Mouse (Mus musculus) 3T3-L1 (cell line): ENCODE data around the gene Asprv1.

Experiments used
- DNase-seq: peaks from one replicate; pipeline ENCODE4 v3.0.0-alpha.2; 2015; ENCODE audit warnings: low read depth, low spot score

Asprv1 gene

DNA sequence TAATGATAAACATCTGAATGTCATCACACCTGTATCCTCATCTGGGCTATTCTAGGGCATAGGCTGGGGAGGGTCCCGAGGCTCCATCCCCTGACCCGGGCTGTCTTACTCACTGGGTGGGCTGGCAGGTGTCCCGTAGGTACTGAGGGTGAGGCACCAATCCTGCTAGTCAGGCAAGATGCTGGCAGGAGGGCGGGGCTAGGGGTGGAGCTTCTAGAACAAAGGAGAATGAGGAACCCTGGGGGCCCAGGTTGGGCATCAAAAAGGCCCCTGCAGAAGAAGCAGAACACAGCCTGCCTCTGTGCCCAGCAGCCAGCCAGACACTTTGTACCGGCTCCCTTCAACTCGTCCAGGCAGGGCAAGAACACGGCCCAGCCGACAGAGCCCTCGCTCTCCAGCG, at the start of gene Asprv1:
Gene Asprv1 (plus strand): TSS at position 219 of the 400 bp plus-strand sequence.
- no peak for DNase-seq

- peak; percentile 30 for DNase-seq
These were observed 49.6 kb upstream of the Asprv1 start for GRCm38 (mm10) chr6:86578396-86578795.

DNA sequence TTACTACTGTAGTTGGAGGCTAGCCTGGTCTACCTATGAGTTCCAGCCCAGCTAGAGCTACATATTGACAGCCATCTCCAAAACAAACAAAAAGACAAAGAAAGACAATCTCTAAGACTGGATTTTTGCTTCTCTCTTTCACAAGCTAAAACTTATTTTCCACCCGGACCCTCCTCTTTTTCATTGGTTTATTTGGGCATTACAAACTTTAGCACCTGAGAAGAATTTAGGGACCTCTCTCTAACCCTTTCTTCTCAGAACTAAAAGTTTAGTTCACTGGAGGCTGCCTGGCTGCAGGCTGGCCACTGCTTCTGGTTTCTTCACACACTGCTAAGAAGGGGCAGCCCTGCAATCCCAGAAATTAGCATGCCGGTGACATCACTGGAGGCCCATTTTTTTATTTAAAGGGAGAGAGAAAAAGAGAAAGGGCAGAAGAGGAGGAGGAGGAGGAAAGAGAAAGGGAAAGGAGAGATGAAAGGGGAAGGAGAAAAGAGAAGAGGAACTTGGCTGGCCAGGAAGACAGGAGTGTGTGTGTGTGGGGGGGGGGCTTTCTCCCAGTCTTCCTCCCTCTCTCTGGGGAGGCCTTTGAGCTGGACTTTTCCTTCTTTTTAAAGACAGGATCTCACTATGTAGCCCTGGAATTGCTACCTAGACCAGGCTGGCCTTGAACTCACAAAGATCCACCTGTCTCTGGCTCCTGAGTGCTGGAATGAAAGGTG, 48.7 kb upstream of the Asprv1 start:
- DNase-seq: peak; percentile 28

GRCm38 (mm10) chr6:86579926-86580325, 48.0 kb upstream of the Asprv1 start:
- no peak for DNase-seq

DNA sequence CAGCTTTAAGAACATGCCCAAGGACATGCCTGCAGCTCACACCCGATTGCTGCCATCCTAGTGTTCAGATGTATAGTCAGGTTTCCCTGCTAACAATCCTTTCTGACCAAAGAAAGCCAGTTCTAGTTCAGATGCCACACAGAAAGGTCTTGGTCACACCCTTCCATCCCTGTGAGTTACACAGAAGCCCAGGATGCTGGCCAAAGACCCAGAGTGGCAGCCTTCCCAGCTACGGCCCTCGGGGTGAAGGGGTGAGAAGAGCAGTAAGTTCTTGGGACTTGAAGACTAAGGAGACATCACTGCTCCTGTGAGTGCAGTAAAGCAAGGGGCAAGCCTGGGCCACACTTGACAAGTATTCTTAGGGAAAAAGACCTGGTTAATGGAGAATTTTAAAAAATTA, 44.8 kb upstream of the Asprv1 start:
- no peak for DNase-seq

DNA sequence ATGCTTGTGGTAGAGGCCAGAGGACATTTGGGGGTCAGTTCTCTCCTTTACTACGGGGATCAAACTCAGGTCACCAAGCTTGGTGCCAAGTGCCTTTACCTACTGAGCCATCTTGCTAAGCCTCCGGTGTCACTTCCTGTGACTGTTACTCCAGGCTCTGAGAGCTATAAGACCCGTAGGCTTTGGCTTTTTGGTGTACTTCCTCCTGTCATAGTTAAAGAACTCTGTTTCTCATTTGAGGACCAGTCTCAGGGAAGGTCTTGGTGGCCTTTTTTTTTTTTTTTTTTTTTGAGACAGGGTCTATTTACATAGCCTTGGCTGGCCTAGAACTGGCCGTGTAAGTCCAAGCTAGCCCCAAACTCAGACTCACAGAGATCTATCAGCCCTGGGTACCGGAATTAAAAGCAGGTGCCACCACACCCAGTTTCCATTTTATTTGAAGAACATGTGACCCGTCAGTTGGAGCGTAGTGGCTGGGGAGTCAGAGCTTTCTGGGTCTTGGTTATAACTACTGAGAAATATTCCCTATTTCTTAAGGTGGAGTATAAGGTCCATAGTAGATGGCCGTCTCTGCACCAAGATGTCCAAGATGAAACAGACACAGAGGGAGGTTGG, 44.3 kb upstream of the Asprv1 start:
- DNase-seq: no peak

DNA sequence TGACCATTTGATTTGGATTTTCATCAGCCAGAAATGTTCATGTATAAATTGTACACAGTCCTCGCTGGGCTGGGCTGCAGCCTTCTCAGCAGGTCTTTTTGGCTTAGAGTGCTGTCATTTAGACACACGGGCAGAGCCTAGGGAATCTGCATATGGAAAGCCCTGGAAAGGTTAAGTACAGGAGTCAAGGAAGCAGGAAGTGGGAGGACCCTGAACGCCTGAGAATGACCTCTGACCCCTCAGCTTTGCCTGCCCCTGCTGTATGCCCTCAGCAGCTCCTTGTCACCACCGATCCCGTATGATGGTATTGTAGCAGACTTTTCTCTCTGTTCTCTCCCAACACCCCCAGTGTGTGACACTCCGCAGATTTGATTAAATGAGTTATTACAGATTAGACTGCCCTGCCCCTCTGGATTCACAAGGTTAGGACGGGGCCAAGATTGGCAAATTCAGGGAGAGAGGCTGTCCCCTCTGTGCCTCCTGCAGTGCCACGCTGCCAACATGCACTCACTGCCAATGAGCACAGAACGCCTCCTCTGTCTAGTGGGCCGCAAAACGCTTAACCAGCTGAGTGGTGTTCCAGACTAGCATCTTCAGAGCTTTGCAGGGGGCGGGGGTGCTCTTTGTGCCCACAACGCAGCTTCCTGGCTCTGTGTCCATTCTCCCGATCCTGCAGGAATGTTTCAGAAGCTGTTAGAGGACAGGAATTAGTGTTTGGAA, 43.5 kb upstream of the Asprv1 start:
- DNase-seq: no peak

- peak; percentile 99 for DNase-seq
These were observed 42.8 kb upstream of the Asprv1 start for GRCm38 (mm10) chr6:86585070-86585600.

DNA sequence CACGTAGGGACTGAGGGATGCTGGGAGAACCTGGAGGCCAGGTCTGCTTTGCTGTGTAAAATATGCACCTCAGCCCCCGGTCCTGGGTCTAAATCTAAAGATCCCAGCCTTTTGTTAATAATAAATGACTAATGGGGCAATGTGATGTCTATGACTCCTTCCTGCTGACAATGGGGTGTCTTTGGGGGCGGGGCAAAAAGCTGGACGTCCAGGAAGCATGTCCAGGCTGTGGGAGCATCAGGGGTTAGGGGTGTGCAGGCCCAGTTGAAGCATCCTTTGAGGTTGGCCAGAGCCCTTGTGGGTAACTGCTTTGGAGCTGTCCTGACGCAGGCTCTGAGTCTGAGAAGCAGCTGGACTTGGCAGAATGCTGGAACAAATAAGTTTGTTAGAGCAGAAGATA, 41.9 kb upstream of the Asprv1 start:
- DNase-seq: no peak

DNA sequence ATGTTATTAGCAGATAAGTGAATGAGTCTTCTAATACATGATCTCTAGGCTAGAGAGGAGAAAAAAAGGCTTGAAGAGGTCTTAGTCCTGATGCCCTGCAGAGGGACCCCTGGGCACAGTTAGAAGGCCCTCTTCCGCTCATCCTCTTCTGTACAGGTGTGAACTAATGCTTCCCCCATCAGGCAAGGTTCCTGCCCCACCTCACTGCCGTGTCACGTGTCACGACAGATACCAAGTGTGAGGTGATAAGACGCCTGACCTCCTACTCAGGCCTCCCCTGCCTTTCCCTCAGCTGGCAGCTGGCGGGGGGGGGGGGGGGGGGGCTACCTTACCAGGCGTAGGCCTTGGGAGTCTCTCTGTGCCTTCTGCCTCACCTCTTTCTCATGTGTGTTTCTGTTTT, 39.5 kb upstream of the Asprv1 start:
- DNase-seq: no peak

- no peak for DNase-seq
These were observed 34.6 kb upstream of the Asprv1 start for GRCm38 (mm10) chr6:86593146-86593897.

- DNase-seq: no peak
These were observed 33.3 kb upstream of the Asprv1 start for GRCm38 (mm10) chr6:86594636-86595035.

- no peak for DNase-seq
These were observed 32.0 kb upstream of the Asprv1 start for GRCm38 (mm10) chr6:86595865-86596440.

DNA sequence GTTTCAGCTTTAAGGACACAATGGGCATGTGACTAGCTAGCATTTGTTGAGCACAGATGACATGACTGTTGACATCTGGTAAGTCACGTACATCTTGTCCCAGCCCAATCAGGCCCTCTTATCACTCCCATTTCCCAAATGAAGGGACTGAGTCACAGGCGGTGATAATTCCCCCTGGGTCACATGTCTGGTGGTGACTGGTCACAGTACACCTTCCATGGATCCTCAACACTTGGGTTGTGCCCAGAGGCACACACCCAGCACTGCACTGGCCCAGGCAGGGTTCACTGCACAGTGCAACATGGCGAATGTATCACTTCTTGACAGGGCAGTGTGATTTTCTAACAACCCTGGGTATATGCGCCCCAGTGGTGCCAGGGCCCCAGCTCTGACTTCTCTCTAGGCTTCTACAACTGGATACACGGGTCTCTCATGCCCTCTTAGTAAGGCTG, 29.2 kb upstream of the Asprv1 start:
- DNase-seq: no peak

DNA sequence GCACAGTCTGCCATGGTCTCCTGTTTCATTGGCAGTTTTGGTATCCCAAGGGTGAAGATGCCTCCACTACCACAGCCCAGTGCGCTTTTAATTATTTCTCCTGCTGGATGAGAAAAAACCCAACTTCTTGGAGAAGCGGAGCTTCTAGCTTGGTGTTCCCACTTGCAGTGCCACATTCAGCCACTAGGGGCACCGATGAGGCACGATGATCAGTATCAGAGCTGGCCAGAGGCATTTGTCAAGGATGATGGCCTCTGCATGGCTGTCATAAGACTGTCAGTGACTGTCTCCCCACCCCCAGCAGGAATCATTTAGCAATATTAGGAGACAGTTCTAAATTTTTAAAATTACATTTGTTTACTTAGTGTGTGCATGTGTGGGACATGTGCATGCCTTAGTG, 28.8 kb upstream of the Asprv1 start:
- peak; percentile 90 for DNase-seq

GRCm38 (mm10) chr6:86599951-86600414, 28.0 kb upstream of the Asprv1 start:
- peak; percentile 93 for DNase-seq

DNA sequence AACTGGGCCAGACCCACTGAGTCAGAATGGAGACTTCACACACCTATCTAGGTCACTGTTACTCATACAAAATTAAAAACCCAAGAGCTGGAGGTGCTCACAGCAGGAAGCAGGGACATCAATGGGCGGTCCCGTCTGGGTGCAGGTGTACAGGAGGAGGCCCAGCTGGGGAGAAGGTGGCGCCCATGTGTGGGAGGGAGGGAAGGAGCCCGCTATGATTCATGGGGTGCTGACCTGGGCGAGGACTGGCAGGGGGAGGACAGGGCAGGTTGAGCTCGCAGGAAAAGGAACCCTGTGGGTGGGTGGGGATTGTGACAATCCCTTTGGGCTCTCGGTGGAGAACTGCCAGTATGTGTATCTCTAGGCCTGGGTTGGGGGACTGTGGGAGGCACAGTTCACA, 22.7 kb upstream of the Asprv1 start:
- peak; percentile 9 for DNase-seq

- no peak for DNase-seq
These were observed 21.7 kb upstream of the Asprv1 start for GRCm38 (mm10) chr6:86606289-86606688.

- no peak for DNase-seq
These were observed 20.5 kb upstream of the Asprv1 start for GRCm38 (mm10) chr6:86607471-86607870.

DNA sequence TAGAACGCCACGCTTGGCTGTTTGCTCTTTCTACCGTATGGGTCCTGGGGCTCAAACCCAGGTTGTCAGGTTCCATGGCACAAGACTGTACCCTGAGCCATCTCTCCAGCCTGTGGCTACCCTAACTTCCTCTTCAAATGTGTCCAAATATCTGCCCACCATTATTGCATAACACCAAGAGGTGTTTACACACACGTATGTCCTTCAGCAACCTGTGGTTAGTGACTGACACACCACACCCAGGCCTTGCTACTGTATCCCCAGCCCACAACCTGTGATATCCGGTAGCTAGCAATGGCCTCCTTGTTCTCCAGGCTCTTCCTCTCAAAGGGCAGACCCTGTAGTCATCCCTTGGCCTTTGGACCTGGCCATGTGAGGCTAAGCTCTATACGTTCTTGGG, 18.7 kb upstream of the Asprv1 start:
- no peak for DNase-seq

GRCm38 (mm10) chr6:86610714-86611113, 17.2 kb upstream of the Asprv1 start:
- DNase-seq: peak; percentile 32
